Mouse (Mus musculus) bone marrow macrophage, adult 2 months (primary cell): ENCODE results near the gene Nlgn3.

Experiments used
- CTCF ChIP-seq: IDR thresholded peaks from 2 replicates; pipeline ENCODE4 v1.5.1; 2012; ENCODE audit warnings: low read depth, mild to moderate bottlenecking, low read length, moderate library complexity
- POLR2A ChIP-seq: IDR thresholded peaks from 2 replicates; pipeline ENCODE4 v1.6.1; 2012; ENCODE audit warnings: mild to moderate bottlenecking, low read depth, low read length, borderline replicate concordance

- TF ChIP-seq CTCF (no peak), POLR2A (no peak)
Measured at GRCm38 (mm10) chrX:101369001-101369400, 70.0 kb downstream of the Nlgn3 start.
